Mouse (Mus musculus) thymus, postnatal 0 days (tissue): ENCODE measurements around the gene Spock1. TPM values are rescaled to one million over a fixed set of nuclear protein-coding genes. Genes with fewer than 3 reads are reported as not detected.
"Not testable (repeated sequence)": the region's sequence is repeated elsewhere in the genome, so short reads cannot be mapped to it uniquely, and the experiment has no call there.

Experiments
- DNase-seq: peaks from one replicate; pipeline ENCODE4 v3.0.0-alpha.2; 2015; ENCODE audit warnings: low spot score
- polyA plus RNA-seq: library from polyadenylated mRNA; unstranded; fragments of >200 nt; fragmentation: Nextera tagmentation; extraction: Ambion mirVana; gene quantifications from 2 replicates; pipeline ENCODE4 v1.2.1, GENCODE M21; 2015

The Spock1 gene
- polyA plus RNA-seq, 1 experiment from 2014 or later: 1.3 TPM

DNA sequence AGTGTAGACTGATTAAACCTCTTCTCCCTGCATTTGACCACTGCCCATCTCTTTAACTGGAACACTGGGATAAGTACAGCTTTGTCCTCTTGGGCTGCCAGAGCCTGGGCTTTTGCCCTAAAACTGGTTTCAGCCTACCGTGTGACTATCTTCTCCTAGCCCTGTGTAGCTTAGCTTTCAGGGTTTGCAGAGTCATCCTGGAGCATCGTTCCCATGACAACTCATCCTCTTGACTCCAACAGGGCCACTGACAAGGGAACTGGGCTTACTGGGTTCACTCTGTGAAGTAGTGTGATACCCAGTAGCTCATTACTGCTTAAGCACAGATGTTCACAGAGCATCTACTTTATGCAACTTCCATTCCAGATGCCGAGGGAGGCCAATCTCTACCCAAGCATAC lies 303.7 kb downstream of the Spock1 start:
- no peak for DNase-seq

DNA sequence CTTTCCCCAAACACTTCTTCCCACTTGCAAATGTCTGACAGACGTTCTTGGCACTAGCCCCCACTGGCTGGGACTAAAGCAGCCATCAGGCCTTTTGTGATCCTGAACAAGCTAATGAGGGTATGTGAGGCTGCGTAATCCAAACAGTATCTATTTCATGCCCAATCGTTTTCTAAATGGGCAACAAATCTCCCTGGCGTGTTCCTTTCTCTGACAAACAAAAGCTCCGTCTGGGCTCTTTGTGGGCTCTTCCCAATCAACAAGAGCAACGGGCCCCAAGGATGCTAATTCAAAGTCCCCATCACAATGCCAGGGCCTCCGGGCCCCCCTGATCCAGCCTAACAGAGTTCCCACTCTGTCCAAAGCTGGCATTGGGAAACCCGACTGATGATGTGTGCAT lies 304.9 kb downstream of the Spock1 start:
- DNase-seq: no peak

DNA sequence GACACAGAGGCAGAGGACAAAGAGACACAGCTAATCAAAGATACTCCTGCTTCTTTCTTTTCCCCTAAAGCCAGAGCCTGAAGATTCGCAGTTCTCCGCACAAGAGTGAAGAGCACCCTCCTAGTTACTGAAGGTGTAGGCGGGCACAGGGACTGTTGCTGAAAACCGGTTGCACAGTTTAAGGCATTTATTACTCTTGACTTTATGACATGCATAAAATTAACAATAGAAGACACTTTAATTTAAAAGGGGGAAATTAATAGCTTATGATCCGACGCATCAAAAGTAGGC lies 312.4 kb downstream of the Spock1 start:
- no peak for DNase-seq

DNA sequence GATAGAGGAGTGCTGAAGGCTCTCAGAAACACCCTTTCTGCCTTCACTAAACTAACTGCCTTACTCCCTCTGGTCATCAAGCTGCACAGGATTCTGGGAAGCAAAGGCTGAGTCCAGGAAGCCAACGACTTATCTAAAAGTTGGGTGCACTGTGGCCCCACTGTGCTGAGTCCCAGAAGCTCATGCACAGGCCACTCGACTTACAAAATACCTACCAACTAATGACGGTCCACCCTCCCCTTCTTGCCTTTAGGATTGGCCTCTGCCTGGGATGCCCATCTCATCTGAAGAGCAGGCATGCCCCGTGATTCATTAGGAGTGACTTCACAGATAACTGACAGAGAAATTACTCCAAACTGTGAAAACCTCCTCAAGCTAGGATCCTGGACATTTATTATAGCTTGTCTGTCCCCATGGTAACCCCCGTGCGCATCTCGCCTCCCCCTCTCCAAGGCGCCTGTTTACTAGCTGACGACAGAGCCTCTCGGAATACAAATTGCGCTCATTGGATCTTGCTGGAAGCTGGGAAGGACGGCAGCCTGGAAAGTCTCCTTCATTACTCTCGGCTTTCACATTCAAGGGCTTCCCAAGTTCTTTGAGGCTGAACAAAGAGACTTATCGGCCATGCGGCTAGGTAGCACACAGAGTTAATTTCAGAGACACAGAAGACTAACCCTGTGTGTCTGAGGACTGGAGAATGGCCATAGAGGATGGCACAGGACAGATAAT lies 312.9 kb downstream of the Spock1 start:
- DNase-seq: no peak

DNA sequence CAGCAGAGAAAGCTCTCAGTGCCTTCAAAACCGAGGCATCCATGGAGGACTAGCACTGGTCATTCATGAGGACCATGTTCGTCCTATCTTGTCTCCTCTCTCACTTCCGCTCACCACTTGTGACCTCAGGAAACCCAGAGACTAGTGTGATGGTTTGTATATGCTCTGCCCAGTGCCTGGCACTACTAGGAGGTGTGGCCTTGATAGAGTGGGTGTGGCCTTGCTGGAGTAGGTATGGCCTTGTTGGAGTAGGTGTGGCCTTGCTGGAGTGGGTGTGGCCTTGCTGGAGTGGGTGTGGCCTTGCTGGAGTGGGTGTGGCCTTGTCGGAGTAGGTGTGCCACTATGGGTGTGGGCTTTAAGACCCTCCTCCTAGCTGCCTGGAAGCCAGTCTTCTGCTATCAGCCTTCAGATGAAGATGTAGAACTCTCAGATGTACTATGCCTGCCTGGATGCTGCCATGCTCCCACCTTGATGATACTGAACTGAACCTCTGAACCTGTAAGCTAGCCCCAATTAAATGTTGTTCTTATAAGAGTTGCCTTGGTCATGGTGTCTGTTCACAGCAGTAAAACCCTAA lies 318.7 kb downstream of the Spock1 start:
- DNase-seq: not testable (repeated sequence)

DNA sequence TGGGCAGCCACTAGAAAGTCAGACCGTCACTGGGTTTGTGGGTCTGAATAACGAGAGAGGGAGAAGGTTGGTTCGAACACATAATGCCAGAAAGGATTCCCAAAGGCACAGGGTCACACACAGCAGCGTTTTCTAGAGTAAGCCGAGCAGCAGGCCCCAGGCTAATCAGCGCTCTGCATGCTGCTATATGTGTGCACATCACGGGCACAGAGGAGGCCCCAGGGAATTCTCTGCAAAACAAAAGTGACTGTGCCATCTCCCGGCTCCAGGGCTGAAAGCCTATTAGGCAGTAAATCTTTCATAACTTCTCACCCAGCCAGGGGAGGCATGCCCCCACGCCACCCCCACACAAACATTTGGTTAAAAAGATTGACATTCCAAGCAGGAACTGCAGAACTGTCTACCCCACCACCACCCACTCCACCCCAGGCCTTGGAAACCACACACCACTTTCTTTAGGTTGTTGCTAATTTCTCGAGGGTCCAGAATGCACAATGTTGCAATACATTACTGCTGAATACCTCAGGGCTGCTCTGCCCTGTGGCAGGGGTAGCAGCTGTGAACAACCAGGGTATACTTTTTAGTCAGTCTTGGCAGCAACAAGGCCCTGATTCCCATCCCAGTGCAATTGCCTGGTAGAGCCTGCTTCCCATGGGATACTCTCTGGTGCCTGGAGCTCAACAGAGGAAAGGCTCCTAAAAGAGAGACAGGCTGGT lies 319.4 kb downstream of the Spock1 start:
- no peak for DNase-seq

DNA sequence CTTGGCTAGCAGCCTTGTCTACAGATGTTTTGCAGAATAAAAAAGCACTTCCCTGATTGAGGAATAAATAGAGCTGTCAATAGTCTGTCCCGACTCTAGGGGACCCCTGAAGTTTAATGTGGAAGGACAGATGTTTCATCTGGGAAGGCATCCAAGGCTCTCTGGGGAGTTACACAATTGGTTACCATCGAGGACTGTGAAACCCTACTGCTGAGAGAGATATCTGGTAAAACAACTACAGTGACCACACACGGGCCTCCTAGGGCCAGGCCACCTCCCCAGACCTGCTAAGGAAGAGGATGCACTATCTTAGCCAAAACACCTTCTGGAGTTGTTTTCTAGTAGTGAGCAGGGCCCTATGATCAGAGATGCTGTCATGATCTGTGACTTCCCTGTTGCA lies 323.0 kb downstream of the Spock1 start:
- no peak for DNase-seq

DNA sequence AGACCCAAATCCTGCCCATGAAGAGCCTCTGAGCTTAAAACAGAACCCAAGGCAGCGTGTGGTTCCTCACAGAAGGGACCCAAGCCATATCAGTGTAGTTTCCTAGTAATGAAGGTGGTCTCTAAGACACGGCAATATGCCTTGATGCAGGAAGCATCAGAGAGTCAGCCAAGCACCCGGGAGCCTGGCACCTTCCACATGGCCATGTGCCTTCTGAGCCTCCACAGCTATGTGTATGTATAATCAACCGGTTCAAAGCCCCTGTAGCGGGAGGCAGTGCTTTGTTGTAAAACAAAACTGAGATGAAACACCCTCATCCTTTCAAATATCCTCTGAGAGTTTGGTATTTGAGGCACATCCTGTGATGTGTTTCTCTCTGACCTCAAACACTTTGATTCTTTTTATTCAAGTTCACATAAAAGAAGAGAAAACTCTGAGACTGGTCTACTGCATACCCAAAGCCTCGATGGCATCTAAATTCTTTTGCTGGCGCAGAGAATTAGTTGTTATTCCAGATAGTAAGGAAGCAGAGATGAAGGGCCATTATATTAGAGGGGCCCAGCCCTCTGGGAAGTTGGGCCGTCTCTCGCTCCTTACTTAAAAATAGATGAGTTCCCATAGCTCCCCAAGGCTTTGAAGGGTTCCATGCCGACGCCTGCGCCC lies 325.7 kb downstream of the Spock1 start:
- DNase-seq: no peak

DNA sequence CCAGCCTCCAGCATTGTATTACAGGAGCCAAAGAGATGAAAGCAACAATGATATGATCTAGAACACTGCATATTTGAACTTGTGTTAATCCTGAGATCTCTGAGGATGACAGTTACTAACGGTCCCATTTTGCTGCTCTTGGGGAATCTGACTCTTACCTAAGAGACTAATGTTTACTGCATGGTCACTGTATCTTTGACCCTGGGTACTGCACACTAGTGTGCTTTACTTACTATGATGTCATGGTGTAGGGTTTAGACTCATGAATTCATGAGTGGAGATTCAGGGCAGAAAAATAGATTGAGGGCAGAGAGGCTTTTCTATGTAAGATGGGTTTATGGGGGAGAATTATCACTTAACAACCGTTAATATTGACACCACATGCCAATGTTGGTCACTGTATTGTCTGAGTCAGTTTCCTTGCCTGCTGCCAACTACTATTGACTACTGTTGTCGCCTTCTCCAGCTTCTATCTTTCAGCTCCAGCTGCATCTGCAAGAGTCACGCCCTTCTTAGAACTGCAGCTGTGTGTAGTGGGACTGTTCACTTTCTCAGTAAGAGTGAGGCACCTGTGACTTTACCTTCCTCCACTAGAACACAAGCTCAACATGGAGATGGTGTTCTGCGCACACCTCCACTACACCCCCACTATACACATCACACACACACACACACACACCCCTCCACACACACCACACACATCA lies 330.4 kb downstream of the Spock1 start:
- no peak for DNase-seq

DNA sequence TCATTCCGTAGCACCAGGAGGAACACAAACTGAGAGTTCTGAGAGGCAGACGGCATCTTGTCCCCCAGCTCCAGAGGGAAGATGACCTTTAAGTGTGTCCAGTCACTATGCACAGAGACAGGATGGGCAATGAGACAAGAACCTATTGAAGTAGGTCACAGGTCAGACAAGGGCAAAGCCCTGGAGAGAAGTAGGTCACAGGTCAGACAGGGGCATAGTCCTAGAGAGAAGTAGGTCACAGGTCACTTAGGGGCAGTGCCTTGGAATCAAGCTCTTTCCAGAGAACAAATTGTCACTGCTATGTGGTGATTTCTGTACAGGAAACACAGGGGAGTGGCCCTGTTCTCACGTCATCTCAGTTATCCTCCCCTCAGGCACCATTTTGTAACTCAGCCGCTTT lies 334.6 kb downstream of the Spock1 start:
- DNase-seq: no peak

DNA sequence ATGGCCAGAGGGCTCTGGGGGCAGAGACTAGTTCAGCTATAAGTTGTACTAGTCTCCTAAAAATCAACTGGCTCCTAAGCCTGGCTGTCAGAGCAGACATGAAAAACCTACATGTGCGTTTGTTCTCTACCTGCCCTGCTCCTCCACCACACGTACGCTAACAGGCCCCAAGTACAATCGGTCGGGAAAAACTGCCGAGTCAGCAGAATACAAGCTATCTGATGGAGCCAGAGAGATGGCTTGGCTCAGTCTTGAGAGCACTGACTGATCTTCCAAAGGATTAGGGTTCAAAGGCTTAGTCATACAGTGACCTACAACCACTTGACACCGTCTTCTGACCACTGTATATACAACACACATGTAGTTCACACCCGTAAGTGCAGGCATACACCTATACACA lies 339.7 kb downstream of the Spock1 start:
- DNase-seq: no peak

DNA sequence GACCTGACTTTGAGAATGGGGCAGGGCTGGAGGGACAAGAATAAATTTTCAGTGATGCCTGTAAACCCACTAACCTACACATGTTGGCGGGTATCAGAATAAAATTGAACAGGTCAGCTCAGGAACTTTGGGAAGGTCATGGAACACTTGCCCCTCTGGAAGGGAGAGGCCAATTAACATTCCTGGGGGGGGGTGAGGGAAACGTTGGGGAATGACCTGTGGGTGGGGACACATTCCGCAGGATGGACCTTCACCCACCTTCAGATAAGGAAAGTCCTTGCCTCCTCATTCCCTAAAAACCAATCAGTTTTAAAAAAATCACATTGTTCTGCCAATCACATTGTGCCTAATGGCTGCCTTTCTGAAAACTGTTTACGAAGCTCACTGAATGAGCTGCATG lies 352.9 kb downstream of the Spock1 start:
- no peak for DNase-seq

DNA sequence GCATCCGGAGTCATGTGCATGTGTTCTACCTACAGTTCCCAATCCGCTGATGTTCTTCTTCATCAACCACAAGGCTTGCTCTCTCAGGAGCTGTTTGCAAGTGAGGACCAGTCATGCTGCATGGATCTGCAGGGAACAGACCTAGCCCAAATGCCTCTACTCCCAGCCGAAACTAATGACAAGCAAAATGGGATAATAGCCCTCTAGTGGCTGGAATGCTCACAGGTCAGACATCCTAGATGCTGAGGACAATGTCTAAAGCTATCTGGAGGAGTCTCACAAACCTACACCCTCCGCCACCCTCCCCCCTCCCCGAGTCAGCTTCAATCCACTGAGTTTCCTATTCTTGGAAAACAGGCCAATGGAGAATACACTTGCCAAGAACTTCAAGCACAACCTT lies 358.4 kb downstream of the Spock1 start:
- DNase-seq: no peak

DNA sequence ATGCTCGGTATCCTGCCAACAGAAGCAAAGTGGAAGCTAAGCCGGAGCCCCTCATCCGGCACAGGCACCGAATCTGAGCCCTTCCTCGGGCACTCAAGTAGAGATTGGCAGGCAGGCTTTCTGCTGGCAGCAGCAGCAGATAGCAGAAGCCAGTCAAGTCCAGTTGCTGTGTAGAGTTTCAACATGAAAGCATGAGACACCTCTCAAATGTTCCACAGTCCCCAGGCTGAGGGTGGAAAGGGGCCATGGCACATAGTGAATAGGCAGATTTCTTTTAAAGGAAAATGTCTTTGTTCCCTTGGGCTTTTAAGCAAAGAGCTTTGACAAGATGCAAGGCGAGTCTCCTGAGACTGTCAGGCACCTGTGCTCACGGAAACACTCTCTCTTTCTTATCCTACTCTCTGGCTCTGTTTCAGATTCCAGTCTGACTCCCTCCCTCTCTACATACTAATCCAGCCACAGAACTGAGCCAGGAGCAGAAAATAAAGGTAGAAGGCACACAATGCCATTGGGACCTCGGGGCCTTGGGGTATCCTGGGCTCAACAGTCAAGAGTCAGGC lies 371.1 kb downstream of the Spock1 start:
- DNase-seq: no peak

DNA sequence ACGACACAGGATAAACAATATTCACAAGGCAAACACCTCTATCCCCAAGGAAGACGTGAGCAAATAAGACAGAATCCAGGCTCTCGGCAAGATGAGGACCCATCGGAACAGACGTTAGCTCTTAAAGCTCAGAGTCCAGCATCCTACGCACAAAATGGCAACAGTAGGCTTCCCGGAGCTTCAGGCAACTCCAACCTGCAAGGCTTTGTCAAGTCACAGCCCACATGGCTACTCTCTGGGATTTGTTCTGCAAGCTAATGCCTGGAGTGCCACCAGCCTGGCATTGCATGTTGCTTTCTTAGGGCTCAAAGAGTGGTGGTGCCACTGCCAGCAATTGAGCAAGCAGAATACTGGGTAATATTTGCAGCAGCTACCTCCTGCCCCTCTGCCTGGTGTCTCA lies 373.8 kb downstream of the Spock1 start:
- DNase-seq: no peak

DNA sequence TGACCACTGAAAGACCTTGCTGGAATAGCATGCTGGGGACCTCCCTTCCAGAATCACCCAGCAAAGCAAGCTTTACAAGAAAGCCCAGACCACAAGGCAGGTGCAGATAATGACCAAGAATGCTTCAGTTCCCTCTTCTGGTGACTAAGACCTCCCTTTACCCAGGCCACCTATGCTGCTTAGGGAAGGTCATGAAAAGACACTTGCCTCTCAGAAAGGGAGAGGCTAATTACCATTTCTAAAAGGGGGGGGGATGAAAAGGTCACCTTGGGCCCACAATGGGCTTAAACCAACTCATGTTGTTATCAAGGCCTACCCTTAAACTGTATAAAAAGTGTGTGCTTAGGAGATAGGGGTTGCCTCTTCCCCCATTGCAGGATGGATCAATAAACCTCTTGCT lies 382.2 kb downstream of the Spock1 start:
- DNase-seq: no peak

DNA sequence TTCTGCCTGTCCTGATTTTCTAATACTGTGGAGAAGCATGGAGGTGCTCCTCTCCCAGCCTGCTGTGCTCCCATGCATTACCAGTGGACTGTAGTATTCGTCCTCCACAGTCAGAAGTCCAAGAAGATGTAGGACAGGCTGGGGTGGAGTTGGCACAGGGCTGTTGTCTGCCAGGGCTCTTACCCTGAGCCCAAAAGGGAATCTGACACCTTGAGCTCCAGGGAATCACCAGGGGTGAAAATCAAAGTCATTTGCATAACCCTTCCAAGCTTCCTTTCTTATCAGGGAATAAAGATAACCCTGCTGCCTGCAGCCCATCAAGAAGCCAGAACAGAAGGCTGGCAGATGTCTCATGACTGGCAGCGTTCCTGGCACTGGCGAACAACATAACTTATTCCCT lies 383.6 kb downstream of the Spock1 start:
- DNase-seq: no peak

DNA sequence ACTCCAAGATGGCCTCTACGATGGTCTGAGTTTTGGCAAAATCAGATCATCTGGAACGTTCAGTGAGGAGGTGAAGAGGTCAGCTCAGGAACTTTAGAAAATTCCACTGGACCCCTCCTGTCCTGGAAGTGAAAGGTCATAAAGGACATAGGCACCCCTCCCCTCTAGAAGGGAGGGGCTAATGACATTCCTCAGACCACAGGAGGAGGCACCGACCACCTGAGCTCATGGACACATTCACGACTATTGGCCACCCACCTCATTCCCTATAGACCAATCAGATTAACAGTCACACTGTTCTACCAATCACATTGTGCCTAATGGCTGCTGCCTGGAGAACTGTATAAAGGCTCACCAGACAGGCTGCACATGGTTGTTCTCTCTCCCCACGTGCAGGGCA lies 384.8 kb downstream of the Spock1 start:
- DNase-seq: no peak

DNA sequence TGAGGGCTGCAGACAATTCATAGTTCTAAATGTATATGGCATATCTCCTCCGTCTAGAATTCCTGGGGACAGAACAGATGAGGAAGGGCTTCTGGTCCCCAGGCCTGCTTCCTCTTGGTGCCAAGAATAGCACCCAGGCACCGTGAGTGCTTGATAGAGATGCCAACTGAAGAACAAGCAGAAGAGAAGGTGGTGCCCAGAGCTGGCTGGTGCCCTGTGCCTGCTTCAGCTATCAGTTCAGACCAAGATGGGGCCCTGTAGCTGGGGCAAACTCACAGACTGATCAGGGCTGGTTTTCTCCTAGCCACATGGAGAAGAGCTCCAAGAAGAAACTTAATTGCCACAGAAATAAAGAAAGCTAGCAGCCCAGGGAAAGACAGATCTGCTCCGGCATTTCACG lies 385.8 kb downstream of the Spock1 start:
- DNase-seq: no peak

DNA sequence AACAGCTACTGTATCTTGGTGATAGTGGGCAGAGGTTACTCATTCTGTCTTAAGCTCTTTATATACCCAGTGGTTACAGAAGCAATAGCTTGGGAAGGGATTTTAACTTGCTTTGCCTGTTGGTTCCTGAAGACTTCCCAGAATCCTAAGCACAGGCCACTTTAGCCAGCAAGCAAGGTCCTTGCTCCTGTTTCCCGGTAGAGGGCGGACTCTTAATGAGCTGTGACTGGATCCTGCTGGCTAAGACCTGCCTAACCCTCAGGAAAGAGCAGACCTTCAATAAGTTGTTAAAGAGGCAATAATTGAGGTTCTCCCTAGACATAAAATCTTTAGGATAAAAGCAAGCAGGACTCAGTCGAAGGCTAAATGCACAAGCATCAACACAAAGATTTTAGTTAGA lies 387.0 kb downstream of the Spock1 start:
- no peak for DNase-seq

DNA sequence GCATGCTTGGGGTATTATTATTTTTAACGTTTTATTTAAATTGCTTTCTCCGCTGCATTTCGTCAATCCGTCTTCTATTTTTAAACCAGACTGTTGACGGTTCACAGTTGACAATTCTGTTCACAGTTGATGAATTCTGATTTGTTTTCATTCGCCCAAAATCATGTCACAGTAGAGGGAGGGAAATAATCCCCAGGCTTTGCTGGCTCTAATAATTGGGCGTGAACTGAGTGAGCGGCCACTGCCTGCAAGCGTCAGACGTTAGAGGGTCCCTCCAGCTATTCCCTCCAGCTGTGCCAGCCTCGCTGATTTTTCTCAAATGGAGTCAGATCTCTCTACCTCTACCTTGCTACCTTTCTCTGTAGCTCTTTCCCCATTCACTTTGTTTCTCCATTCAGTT lies 388.3 kb downstream of the Spock1 start:
- no peak for DNase-seq

DNA sequence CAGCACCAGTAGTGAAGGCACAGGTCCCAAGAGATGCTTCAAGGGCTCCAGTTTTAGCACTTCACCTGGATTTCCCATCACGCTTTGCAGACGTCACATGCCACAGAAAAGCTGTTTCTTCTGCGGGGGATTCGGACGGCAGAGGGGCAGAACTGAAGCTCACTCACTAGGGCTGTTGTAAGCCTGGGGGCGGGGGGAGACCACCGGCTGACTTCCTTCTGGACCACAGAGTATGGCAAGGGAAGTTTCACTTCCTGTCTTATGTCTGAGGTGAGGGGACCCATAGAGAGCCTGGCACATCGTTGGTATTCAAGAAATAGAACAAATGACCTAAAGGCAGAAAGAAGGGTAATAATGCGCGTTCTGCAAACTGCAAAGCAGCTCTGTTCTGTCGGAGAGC lies 392.4 kb downstream of the Spock1 start:
- no peak for DNase-seq
